Mouse (Mus musculus) embryo, embryonic 10 days (tissue): ENCODE results near the gene Rps7.

Experiments used
- DNase-seq: peaks from one replicate; pipeline ENCODE4 v3.0.0-alpha.2; 2015; ENCODE audit warnings: low spot score

Gene Rps7

DNA sequence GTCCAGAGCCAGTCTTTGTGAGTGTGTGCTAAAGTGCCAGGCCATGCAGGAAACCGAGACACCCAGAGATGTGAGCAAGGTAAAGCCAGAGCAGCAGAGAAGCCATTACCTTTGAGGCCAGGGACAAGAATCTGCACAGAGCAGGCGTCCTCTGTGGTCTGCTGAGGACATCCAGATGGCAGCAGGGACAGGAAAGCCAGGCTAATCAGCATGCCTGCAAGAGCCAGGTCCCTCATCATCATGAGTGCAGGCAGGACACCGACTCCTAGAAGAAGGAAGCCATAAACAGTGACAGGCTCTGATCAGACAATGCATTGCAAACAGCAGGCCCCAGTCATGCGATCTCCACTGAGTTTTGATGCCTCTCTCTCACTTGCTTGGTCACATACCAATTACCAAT, 18.5 kb downstream of the Rps7 start:
- no peak for DNase-seq

DNA sequence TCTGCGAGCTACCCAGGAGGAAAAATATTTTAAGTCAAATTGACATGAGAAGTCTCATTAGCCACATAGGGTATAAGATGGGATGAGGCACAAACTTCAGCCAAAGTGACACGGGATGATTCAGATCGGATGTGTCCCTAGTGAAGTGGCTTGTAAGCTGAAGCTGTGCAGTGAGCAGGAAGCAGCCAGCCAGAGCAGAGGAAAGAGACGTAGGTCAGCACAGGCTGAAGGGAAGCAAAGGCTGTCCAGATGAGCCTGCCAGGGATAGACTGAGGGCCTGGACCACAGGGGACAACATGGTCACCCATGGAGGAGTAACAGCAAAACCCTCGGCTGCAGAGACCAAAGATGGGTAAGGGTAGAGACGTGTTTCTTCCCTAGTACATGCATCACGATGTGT, 21.4 kb downstream of the Rps7 start:
- no peak for DNase-seq

DNA sequence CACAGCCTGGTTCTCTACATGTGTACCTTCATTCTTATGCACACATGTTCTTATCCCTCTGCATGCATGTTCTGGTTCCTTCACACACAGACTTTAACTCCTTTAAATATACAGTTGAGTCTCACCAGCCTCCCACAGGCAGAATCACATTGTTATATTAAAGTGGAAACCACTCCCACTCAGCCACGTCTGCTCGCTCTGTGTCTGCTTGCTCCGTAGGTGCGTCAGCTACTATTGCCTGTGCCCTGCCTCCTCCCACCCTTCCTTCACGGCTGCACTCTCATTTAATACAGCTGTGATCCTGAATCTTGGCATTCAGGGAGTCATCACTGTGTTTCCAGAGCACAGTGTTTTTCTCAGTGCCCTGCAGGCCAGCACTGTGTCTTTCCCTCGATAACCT, 23.4 kb downstream of the Rps7 start:
- DNase-seq = no peak

DNA sequence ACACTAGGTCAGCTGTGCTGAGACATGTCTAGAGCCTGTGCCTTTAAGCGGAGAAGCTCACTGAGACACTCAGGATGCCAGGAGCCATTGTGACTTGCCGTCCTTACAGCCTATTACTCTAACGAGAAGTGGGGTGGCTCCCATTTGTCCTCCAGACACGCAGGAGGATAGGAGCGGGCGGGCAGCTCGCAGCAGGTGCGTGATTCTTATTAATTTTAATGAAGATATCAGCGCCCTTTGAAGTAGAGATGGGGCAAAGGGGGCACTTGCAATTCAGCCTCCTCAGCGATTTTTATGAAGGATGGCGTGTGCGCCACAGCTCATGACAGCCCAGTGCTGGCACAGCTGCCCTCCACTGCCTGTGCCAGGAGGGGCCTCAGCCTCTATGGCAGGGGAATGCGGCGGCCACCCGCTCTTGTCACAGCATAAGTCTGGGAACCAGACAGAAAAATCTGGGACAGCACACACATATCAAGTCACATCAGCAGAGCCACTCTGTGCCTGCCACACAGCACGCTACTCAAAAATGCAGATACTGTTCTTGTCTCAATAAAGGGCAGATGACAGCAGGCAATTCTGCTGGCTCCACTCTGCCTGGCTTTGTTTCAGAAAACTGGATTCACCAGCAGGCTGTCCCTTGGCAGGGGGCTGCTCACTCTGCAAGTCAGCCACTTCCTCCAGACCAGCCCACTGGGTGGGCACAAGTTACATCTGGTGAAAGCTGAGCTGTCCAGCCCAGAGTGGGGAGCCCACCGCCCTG, 28.0 kb downstream of the Rps7 start:
- no peak for DNase-seq

DNA sequence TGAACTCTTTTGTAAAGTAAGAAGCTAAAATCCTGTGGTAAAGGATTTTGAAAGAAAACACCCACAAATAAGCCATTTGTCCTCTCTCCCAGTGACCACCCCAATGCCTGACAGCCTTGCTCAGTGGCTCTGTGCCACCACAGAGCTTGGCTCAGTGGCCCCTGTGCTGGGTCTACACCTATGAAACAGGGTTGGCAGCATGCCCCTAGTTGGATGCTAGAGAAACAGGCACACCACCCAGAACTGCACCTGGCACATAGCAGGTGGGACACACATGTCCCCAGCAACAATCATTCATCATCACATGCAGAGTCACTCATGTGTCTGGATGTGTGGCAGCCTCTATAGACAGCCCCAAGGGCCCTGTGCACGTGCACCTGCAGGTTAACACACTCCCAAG, 32.3 kb downstream of the Rps7 start:
- DNase-seq = no peak

DNA sequence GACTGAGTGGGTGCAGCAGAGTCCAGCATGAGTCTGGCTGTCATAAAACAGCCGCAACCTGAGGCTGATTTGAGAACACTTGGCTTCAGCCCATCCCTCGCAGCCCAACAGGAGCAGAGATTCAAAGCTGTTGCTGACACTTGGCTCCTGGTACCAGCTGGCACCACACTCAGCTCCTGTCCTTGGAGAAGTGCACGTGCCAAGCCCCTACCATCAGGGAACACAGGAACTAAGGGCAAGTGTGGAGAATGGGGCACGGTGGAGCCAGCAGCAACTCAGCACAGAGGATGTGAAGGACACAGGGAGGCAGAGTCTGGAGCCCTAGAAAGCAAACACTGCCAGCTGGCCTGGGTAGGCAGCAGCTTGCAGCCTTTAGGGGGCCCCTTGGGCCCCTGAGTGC, 33.5 kb downstream of the Rps7 start:
- no peak for DNase-seq

DNA sequence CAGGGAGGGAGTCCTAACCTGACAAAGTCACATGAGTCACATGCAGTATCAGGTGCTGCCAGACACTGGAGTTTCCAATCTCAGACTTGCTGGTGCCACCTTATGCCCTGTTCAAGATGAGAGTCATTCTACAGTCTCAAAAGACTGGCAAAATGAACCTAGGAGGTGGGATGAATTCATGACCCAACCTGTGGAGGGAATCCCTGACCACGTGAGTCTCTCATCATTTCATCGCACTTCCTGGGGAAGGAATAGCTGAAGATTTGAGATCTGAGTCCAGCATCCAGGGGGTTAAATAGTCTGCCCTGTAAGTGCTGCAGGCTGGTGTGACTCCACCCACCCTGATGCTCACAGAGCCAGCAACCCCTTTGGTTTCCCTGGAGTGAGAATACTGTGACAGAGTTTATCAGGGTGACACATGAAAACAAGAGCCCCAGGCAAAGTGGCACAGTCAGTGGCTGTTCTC, 37.2 kb downstream of the Rps7 start:
- DNase-seq = no peak

DNA sequence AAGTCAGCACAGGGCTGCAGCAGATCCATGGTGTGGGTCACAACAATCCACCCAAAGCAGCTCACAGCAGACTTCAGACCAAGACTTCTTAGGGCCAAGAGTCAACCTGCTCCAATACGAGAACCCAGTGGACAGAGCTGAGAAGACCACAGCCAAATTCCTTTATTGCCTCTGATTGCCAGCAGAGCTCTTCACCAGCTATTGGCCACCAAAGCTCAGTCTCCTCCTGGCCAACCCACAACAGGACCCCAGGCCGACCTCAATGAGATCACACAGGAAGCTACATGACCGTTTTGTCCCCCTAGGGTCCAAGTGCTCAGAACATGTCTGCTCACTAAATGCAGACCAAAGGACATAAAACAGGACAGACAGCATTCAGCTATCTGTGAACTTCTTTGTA, 37.6 kb downstream of the Rps7 start:
- DNase-seq = no peak

DNA sequence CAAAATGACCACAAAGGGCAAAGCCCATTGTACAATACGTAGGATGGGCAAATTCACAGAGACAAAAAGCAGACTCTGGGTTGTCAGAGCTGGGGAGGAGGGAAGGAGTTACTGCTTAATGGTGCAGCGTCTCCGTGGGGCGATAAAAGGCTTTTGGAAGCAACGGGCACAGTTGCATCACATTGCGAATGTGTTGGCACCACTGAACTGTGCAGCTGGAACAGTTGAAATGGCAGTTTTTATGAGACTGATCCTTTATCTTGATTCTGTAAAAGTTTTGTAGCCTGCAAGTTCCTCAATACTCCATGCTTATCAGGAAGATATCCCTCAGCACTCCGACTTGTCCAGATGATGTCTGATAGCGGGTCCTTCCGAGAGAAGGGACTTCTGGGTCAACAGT, 38.1 kb downstream of the Rps7 start:
- no peak for DNase-seq

DNA sequence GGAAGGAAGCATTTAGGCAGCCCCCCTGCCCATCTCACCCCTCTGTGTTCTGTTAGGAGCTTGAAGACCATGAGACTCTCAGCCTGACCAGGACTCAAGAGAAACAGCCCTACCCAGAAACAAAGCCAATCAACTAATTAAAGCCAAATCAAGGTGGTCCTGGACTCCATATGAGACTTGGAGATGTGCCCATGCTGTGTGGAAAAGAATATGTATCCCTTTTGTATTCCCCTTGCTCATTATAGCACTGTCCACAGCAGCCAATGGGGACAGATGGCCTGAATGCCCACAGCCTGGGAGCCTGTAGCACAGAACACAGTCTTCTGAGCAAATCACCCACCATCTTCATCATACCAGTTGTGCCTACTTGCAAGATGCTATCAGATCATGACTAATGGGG, 38.9 kb downstream of the Rps7 start:
- DNase-seq = no peak

DNA sequence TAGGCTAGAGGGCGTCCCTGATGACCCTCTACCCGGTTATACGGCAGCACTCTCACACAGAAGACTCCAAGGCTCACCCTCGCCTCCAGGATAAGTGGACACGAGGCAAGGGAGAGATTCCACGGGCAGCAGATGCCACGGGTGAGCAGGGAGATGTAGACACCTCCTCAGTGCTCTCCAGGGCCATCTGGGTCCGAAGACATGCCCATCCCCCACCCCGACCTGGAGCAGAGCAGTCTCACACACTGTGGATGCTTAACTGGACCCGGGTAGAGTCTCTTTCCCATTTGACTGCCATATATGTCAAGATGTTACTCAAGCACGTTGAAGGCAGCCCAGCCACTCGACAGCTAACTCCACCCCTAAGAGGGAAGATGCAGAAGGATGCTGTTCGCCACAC, 45.3 kb downstream of the Rps7 start:
- DNase-seq = no peak

DNA sequence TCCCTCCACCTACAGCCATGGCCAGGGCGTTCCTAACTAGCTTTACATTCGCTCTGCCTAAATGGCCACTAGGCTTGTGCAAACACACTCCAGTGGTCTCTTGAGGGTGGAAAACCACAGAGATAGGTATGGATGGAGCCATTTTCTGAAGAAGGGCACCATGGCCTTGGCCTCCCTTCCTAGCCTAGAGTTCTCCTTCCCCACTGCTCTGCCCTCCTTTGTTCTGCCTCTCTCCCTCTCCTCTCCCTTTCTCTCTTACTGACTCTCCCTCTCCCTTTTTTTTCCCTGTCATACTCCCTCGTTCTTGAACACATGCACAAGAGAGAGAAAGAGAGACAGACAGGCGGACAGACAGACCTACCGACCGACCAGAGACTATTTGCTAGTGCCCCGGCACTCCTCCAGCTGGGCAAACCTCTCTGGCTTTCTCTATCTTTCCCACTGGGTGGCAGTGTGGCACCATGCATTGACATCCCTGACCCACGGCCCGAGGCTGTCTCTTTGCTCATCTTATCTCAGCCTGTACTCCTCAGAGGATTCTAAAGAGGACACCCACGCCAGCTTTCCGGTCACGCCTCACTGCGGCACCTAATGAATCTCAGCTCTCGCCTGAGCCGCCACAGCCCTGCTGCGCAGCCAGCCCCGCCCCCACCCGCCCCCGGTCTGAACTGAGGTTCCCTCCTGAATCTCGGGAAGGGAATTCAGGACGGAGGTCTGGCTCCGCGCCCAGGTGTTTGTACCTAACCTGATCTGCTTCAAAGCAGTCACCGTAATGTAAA, 46.5 kb downstream of the Rps7 start:
- peak; percentile 93 for DNase-seq

DNA sequence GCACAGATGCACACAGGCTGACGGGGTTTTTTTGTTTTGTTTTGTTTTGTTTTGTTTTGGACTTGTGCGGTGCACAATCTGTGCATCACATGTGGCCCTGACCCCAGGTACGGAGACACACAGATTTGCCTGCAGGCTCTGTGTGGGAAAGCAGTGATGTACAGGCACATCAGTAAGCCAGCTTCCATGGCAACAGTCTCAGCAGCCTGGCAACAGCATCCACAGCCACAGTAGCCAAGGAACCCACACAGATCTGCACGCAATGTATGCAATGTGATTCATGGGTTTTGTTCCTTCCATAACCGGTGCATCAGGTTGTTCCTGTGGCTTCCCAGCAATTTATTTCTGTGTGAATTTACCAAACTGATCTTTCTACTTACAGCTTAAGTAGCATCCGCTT, 47.8 kb downstream of the Rps7 start:
- DNase-seq = no peak

DNA sequence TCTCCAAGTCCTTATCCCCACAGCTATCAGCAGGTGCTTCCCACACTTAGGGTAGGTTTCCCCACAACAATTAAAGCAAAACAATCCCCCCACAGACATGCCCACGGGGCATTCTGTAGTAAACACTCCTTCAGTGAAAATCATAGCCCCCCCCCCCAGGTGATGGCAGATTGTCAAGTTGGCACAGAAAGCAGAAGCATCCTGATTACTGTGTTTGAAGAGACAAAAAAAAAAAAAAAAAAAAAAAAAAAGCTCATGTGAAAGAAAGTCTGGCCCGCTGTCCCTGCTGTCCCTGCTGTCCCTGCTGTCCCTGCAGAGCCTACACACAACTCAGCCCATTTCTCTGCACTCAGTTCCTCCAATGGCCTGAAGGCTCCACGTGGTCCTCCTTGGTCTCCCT, 51.7 kb downstream of the Rps7 start:
- DNase-seq = no peak

DNA sequence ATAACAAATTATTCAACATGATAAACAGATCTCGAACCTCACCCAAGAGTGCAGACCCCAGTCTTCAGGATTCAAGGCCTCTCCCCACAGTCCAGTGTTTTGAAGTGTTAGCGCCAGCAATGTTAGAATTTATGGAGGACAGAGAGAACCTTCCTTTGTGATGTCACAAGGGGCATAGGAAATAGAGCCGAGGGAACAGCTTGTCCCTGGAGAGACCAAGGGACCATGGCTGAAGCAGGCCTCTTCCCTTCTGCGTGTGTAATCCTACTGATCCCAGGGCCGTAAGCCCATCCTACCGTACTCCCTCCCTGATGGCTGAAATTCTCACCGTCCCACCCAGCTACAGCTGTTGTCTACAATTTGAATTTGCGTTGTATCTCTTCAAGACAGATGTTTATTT, 53.3 kb downstream of the Rps7 start, which contains the start of gene Allc:
Gene Allc (minus strand): TSS at position 101 of the 400 bp plus-strand sequence.
- no peak for DNase-seq
